Mouse (Mus musculus): ENCODE measurements around the gene Frmd4a. TPM values are rescaled to one million over a fixed set of nuclear protein-coding genes. Genes with fewer than 3 reads are reported as not detected.
"Not testable (repeated sequence)": the region's sequence is repeated elsewhere in the genome, so short reads cannot be mapped to it uniquely, and the experiment has no call there.

Gene Frmd4a
- total RNA-seq, 2 experiments from 2014 or later = 10.8 to 14.2 TPM

DNA sequence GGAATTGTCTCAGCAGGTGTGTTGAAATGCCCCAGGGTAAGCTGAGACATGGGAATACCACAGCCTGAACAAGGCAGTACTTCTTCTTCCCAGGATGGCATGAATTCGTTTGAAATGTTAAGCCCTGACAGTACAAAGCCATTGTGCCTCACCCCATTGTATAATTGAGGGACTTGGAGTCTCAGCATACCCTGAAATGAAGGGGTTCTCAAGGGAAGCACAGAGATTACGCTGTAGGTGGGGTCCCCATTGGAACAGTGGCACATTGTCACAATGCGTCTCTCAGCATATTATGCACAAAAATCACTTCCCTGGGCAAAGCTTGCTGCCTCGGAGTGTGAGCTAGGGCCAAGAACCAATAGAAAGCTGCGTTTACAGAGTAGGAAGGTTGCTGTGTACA is 297.0 kb downstream of the Frmd4a start:
- DNase-seq = no peak
- intact Hi-C loops (cut with DNase I; ENCODE audit: low total_unique reads) = no loop called here

DNA sequence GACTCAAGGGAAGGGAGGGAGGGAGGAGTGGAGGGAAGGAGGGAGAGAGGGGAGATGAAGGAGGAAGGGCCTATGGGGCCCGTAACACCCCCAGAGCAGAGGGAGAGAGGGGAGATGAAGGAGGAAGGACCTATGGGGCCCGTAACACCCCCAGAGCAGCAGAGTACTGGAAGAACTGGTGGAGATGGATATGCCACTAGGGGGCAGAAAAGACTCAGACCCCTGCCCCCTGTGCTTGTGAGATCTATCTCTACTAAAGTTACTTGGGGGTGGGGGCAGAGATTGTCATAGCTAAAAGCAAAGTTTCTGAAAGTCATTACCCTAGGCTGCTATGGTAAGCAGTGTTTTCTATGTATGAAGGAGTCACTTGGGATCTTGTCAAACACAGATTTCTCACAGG is 299.1 kb downstream of the Frmd4a start:
- DNase-seq = no peak
- intact Hi-C loops (cut with DNase I; ENCODE audit: low total_unique reads) = loop anchor here (5.0 kb wide), 1 partner anchor 176 kb away; no protein-coding TSS in a partner anchor

DNA sequence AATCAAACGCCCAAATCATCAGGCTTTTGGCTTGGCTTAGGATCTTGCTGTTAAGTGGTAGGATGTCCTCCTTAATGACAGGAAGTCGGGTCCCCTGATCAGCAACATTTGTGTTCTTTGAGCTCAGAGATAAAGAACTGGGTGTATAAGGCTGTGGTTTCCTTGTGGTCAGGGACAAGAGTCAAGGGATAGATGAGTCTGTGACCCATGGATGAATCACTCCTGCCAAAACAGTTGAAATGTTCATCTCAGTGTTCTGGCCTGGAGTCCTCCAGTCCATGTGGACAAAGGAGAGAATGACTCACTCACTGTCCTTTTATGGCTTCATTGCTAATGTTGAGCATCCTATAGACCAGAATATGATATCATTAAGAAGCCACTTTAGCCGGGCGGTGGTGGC is 300.6 kb downstream of the Frmd4a start:
- DNase-seq = no peak
- intact Hi-C loops (cut with DNase I; ENCODE audit: low total_unique reads) = loop anchor here (5.0 kb wide), 1 partner anchor 174 kb away; no protein-coding TSS in a partner anchor

DNA sequence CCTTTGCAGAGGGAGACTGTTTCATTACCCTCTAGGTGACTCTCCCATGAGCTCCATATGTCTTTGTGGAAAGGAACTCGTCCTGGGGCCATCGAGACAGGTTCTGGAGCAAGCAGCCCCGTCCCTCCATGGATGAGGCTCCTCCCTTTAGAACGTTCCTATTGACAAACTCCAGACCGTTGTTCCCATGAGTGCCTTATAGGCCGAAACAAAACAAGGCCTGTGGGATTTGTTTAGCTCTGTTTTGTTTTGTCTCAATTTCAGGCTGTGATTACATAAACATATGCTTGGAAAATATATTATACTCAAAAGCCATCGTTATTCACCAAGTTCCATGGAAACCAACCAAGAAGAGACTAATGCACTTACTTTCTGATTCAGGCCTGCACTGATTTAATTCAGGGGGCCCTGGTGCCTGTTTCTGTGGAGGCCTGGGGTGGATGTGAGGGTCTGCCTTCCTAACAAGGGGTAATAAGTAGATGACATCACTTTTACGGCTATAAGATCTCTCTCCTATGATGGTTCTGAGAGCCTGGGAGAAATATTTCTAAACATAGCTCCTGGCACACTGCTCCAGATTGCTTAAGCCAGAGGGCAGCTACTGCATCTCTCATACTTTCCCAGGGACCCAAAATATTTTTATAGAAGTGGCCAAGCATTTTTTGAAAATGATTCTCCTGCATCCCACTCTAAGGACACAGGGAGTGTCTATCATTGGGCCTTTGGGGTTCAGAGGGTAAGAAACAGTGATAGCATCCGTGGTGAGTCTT is 308.9 kb downstream of the Frmd4a start:
- intact Hi-C loops (cut with DNase I; ENCODE audit: low total_unique reads) = no loop called here
- DNase-seq = no peak

DNA sequence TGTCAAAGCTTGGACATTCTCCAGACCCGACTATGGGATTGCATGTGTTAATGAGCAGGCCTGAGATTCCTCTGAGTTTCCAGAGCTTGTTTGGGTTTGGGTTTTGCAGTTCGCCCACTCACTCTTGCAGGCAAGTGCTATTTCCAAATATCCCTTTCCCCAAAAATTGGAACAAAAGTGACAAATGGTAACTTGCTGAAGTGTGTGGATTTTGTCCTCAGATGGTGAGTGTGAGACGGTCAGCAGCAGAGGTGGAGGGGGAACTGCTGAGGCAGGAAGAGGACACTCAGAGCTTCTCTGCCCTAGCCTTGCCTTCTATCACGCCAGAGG is 309.5 kb downstream of the Frmd4a start:
- intact Hi-C loops (cut with DNase I; ENCODE audit: low total_unique reads) = no loop called here
- no peak for DNase-seq

DNA sequence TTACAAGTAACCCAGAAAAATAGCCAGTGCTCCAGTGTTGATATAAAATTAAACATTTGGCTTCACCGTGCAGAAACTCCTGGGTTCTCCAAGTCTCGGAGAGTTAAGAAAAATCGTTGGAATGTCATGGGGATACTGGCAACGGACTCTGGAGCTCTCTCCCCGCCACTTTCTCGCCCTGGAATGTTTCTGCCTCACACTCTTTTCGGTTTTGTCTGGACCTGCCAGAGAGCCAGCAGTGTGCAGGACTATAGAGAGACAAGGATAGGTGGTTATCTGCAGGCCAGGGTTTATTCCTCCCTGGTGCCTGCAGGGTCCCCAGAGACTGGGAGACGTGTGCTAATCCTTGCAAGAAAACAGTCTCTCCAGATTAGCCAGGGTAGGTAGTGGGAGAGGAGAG is 314.9 kb downstream of the Frmd4a start:
- no peak for DNase-seq
- intact Hi-C loops (cut with DNase I; ENCODE audit: low total_unique reads) = no loop called here

DNA sequence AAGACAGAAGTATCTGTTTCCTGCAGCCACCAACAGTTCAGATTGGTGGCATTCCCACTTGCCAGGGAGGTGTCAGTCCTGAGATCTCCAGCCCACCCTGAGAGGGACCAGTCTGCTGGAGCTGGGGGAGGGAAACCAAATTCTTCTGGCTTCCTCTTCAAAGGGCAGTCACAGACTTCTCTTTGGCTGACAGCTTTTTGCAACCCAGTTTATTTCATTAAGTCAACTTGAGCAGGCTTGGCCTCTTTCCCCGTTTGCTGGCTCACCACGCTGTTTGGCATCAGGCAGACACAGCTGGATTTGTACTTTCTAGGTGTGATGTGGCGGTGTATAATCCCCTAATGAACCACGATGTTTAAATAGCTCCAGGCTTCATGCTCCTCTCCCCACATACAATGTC is 316.7 kb downstream of the Frmd4a start:
- intact Hi-C loops (cut with DNase I; ENCODE audit: low total_unique reads) = no loop called here
- DNase-seq = peak; percentile 77

DNA sequence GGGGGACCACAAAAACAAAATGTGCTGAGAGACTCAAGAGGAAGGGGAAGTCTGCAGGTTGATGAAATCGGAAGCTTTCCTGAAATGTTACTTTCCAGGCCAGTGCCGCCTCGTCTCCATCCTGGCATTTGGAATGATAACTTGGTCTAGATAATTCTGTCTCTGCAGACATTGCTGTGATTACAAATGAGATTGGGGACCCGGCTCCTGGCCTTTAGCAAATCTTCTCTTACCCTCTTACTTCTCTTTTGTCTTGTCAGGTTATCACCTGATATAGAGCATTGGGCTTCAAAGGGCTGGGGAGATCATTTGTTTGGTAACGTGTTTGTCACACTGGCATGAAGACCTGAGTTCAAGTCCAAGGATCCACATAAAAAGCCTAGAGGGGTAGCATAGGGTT is 317.4 kb downstream of the Frmd4a start:
- intact Hi-C loops (cut with DNase I; ENCODE audit: low total_unique reads) = no loop called here
- DNase-seq = no peak

DNA sequence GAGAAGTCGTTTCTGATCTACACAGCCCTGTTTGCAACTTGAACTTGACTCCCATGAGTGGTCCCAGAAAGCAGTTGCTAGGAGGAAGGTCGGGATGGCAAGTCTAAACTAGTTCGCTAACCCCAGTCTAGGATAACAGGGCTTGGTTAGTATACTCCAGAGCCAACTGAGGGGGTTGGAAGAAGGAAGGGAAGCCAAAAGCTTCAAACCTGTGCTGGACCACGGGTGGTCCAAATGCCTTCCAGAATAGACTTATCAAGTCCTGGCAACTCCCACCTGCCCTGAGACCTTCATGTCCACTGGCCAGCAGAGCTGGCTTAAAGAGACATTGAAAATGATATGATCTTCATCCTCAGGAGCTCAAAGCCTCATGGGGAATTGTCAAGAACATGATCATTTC is 318.4 kb downstream of the Frmd4a start:
- intact Hi-C loops (cut with DNase I; ENCODE audit: low total_unique reads) = no loop called here
- DNase-seq = no peak

DNA sequence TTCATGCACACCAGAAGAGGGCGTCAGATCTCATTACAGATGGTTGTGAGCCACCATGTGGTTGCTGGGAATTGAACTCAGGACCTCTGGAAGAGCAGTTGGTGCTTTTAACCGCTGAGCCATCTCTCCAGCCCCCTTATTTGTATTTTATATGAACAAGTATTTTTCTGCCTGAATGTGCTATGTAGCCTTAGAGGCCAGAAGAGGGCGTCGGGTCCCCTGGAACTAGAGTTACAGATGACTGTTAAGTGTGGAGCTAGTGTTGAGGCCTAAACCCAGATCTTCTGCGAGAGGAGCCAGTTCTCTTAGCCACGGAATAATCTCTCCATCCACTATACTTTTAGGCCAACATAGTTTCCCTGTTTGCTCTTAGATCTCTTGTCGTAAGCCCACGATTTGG is 320.8 kb downstream of the Frmd4a start:
- intact Hi-C loops (cut with DNase I; ENCODE audit: low total_unique reads); DNase-seq: not testable (repeated sequence)

DNA sequence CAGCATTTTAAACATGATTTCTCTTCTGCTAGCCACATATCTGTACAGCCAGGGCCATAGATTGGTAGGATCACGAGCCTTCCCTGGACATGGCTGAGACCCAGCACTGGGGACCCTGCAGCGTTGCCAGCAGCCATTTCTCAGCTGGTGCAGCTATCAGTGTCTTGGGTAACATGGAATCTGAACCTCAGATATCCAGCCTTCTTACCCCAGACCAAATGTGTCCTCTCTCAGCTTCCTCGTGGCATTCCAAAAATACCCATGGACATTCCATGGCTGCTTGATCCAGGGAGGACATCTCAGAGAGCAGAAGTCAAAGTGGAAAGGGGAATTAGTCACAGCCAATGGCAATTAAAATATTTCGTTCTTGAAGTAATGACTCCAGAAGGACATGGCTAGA is 321.6 kb downstream of the Frmd4a start:
- no peak for DNase-seq
- intact Hi-C loops (cut with DNase I; ENCODE audit: low total_unique reads) = no loop called here

DNA sequence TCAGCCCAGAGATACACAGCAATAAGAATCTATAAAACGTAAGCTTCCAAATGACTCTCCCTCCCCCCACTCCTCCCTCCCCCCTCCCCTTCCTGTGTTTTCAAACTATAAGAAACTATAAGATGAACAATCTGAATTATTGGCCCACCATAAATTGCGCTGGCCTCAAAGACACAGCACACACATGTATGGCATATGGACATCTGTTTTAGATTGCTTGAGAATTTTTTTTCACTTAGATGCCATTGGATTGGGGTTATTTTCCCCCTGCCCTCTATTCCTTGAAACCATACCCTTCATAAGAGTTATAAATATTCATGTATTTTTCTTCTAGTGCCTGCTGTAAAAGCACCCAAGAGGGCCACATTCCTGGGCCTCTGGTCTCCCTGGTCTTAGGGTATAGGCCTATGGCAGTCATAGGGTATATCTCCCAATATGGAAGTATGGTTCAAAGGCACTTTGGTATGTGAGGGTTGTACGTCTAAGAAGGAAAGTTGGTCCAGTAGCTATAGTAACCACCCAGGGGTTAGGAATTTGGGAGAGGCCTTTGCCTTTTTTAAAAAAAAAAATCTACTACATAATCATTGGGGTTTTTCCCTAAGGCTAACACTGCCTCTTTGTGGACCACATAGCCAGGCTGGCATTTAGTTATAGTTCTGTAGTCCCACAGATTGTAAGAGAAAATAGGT is 322.2 kb downstream of the Frmd4a start:
- intact Hi-C loops (cut with DNase I; ENCODE audit: low total_unique reads) = no loop called here

DNA sequence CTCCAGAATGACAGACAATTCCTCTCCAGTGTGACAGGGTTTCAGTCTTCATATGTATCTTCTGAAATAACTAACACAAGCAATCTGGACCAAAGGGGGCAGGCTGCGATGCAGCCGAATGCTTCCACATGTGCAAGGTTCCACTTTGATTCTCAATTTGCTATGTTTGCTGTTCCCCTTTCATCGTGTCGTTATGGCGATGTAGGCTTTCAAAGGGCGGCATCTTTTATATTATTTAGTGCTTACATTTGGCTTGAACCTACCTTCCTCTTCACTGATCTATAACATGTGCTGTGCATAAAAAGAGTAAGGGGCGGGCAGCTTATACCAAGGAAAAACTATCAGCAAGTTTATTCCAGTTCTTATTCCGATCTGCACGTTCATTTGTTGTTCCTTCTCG is 322.9 kb downstream of the Frmd4a start:
- intact Hi-C loops (cut with DNase I; ENCODE audit: low total_unique reads) = no loop called here
- DNase-seq = no peak

More for the DNA sequence above, 322.2 kb downstream of the Frmd4a start:
- no peak for DNase-seq

DNA sequence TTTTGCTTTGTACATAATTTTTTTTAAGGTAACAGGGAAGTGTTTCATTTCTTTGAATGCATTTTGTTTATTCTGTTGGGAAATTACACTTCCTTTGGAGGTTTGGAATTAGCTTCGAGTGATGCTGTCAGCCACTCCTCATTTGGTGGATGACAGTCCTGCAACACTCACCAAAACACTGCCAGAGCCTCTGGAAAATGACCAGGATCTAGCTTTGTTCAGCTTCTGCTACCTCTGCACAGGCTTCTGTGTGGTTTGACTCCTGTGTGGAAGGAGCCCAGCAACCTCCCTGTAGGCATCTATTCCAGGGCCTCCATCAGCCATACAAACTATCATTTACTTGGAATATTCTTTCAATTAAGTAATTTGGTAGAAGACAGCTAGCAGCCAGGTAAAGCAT is 323.6 kb downstream of the Frmd4a start:
- DNase-seq = no peak

DNA sequence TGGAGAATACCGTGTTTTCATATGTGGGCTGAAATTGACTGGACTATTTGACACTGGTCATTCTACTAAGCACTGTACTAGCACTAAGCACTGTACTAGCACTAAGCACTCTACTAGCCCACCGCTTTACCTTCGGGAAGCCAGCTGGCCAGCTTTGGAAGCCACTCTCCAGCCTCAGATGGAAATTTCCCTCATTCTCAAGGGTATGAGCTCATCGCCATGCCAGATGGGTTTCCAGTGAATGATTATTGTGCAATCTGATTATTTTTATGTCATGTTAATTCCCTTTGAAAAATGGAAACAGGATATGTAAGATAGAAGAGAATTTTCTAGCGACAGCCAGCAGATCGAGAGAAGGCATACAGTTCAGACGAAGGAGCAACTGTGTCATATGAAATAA is 324.5 kb downstream of the Frmd4a start:
- no peak for DNase-seq
- intact Hi-C loops (cut with DNase I; ENCODE audit: low total_unique reads) = no loop called here

More for the DNA sequence above, 323.6 kb downstream of the Frmd4a start:
- intact Hi-C loops (cut with DNase I; ENCODE audit: low total_unique reads) = no loop called here

DNA sequence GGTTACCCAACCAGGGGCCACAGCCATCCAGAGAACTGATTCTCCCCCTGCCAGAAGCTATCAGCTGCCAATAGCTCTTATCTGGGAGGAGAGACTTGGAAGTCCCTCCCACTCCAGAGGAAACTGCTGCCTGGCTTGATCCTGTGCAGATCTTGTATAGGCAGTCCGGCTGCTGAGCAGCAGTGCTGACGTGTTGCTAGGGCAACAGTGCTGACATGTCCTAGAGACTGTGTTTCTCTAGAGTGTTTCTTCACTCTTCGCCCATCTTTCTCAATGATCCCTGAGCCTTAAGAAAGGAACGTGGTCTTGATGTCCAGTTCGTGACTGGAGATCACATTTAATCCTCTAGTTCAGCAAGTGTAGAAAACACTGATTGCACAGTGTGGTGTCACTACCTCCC is 326.9 kb downstream of the Frmd4a start:
- no peak for DNase-seq
- intact Hi-C loops (cut with DNase I; ENCODE audit: low total_unique reads) = no loop called here

DNA sequence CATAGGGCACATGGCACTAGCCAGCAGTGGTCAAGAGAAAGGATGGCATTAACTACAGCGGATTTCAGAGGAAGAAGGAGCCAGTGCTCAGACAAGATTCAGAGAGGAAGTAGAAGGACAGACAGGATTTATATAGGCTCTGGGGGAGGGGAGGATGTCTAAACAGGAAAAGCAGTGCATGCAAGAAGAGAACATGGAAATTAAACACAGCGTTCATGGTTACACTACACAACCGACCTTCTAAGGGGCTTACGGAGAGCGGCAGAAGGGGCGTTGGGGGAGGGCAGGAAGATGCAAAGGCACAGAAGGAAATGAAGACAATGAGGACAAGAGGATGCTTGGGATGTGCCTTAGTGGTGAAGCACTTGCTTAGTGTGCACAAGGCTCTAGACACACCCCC is 328.7 kb downstream of the Frmd4a start:
- no peak for DNase-seq

DNA sequence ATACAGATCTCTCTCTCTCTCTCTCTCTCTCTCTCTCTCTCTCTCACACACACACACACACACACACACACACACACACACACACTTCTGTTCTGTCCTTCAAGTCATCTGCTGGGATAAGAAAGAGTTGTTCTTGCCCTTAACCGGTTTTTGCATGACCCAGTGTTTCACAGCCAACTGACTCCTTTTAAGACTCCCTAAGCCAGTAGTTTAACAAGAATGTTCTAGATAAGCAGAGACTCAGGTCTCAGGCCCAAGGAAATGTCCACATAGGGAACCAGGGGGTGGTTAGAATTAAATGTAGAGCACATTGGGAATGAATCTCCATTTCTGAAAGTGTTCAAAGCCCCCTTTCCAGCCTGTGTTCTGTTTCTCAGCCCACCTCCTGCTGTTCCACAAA is 329.4 kb downstream of the Frmd4a start:
- intact Hi-C loops (cut with DNase I; ENCODE audit: low total_unique reads) = no loop called here
- no peak for DNase-seq

More for the DNA sequence above, 328.7 kb downstream of the Frmd4a start:
- intact Hi-C loops (cut with DNase I; ENCODE audit: low total_unique reads) = no loop called here

DNA sequence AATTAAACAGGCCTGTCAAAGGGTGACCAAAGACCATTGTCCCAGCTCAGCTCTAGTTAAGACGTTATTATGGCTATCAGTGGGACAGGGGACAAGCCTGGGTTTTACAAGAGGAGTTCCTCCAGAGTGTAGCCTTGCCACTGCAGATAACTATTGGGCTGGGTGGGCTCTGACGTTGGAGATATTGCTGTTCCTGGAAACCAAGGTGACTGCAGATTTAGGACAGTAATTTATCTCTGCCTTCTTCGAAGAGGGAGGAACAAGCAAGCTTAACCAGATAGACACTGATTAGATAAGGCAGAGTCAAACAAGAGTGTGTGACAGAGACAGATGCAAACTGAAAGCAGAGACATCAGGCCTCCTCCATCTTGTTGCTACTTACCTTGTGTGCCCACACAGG is 330.3 kb downstream of the Frmd4a start:
- intact Hi-C loops (cut with DNase I; ENCODE audit: low total_unique reads) = no loop called here
- no peak for DNase-seq

DNA sequence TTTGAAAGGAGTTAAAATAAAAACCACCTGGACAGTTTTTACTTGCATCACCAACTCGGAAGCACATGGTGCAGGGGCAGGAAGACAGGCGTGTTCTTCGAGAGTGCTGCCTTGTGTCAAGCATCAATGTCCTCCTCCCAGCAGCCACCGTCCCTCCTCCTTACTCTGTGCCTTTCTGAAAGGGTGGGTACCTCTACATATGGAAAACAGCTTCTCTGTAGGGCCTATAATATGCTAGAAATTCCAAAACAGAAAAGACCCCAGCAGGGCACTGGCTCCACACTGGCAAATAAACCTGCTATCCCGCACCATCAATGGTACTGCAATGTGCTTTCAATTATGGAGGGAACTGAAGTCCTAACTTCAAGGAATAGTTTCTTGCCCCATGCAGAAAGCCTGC is 331.0 kb downstream of the Frmd4a start:
- no peak for DNase-seq
- intact Hi-C loops (cut with DNase I; ENCODE audit: low total_unique reads) = no loop called here

DNA sequence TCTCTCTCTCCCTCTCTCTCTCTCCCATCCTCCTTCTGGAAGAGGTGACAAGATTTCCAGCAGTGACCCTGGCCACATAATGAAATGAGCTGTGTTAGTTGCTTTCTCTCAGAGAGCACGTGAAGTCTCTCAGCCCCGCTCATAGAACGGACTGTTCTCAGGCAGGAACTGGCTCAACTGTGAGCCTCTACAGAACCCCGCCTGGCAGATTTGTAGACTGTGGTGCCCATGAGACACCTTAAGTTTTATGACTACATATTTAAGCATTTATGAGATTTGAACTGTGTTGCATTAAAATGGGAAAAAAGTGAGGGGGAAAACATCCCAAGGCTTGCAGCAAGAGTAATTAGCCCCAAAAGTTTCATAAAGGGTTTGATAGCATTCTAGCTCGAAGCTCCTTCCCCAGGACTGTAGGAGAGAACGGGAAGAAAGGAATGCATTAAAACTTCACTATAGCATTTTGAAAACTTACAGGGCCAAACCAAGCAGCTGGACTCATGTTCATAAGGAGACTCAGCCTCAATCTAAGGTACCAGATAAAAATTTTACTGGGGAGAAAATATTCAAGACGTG is 339.4 kb downstream of the Frmd4a start:
- intact Hi-C loops (cut with DNase I; ENCODE audit: low total_unique reads) = no loop called here
- DNase-seq = no peak
